In genomic region chr15:90309664-90310063, GRCm38 (mm10) we compare ENCODE assay signal across 16 mouse cellular contexts.
"Had no signal": no experiment of that assay in that cellular context is flagged by ENCODE, and none has a peak within 500 bp of the region (broad histone marks: within the 10 kb centered on the region; RNA-seq: fewer than 3 reads in every experiment).

No protein-coding gene starts in this region.

- H3K4me3 ChIP-seq: left cerebral cortex, adult 2 months; liver, embryonic 13.5 days; midbrain, embryonic 13.5 days; neural tube, embryonic 12.5 days; stomach, embryonic 15.5 days had no signal

- DNase-seq: kidney, adult 18-20 months; kidney, adult 9 months; kidney, postnatal 25 days; layer of hippocampus, postnatal 36 days; liver, embryonic 13.5 days; lung, adult 2 months; lung, postnatal 14 days; lung, postnatal 4 days; retina, postnatal 1 day; right cerebral cortex, postnatal 25 days; spleen, adult 18-20 months; thymus, postnatal 25 days had no signal

- H3K9ac ChIP-seq: liver, embryonic 13.5 days; midbrain, embryonic 13.5 days; neural tube, embryonic 12.5 days; stomach, embryonic 15.5 days had no signal

- ATAC-seq: midbrain, embryonic 13.5 days had no signal

- H3K4me1 ChIP-seq: liver, embryonic 13.5 days; neural tube, embryonic 12.5 days; stomach, embryonic 15.5 days had no signal

- H3K27me3 ChIP-seq: liver, embryonic 13.5 days; midbrain, embryonic 13.5 days; neural tube, embryonic 12.5 days; stomach, embryonic 15.5 days had no signal

- H3K9me3 ChIP-seq: liver, embryonic 13.5 days; midbrain, embryonic 13.5 days; neural tube, embryonic 12.5 days; stomach, embryonic 15.5 days had no signal

- H3K36me3 ChIP-seq: liver, embryonic 13.5 days; midbrain, embryonic 13.5 days; neural tube, embryonic 12.5 days; stomach, embryonic 15.5 days had no signal

- H3K4me2 ChIP-seq: liver, embryonic 13.5 days; midbrain, embryonic 13.5 days; neural tube, embryonic 12.5 days; stomach, embryonic 15.5 days had no signal

- H3K27ac ChIP-seq: left cerebral cortex, adult 2 months; liver, embryonic 13.5 days; midbrain, embryonic 13.5 days; neural tube, embryonic 12.5 days; stomach, embryonic 15.5 days had no signal
